Mouse (Mus musculus) layer of hippocampus, adult 9-11 months (tissue): ENCODE measurements around the gene Pgap1.

ENCODE experiments used
- DNase-seq: peaks from one replicate; pipeline ENCODE4 v3.0.0; 2022

Gene Pgap1

GRCm38 (mm10) chr1:54520062-54520577 lies 37.4 kb downstream of the Pgap1 start:
- DNase-seq: no peak

DNA sequence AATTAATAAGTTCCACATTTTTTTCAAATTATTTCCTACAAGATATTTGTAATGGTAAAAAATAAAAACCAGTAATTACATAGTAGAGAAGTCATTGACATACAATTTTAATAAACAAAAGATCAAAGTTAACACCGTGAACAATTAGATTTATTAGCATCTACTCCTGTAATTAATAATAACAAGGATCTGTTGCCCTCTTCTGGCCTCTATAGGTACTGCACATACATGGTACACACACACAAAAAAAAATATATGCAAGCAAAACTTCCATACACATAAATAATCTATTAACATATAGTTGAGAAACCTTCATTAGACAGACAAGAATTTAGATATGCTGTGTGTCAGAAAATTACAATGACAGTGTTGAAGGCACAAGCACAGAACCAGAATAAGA lies 43.6 kb downstream of the Pgap1 start:
- no peak for DNase-seq

GRCm38 (mm10) chr1:54498496-54498895 lies 59.0 kb downstream of the Pgap1 start:
- no peak for DNase-seq

GRCm38 (mm10) chr1:54496254-54496653 lies 61.2 kb downstream of the Pgap1 start:
- DNase-seq: no peak

- no peak for DNase-seq
Observed at GRCm38 (mm10) chr1:54493496-54493895, 64.0 kb downstream of the Pgap1 start.

DNA sequence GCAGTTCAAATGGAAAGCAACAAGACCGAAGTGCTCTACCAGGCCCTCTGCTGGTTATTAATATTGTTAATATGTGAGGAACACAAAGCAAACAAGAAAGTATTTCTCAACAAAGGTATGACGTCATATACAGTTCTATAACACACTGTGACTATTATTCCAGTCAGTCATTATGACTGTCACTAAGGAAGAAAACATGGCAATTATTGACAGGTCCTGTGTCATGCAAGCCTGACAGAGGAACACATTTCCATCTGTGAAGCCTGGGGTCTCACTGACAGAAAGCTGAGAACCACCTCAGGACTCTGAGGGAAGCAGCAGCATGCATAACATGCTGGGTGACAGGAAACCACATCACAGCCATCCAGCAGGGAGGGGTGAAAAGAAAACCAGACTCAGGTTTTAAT lies 65.0 kb downstream of the Pgap1 start:
- DNase-seq: no peak

GRCm38 (mm10) chr1:54484744-54485420 lies 72.6 kb downstream of the Pgap1 start:
- no peak for DNase-seq

DNA sequence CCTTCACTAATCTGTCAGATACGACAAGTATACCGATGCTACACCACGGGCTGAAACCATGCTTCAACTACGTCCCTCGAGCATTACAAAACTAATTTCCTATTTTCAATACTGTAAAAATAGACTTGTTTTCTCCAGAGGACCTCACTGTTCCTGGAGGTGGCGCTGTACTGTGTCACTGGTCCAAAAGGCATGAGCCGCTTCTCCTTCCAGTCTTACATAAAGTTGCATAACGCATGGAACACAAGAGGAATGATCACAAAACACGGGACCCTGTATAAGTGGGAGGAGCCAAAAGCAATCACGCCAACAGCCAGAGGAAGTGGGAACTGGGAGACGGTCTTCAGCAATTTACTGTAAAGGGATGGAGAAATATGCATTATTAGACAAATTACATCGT lies 77.0 kb downstream of the Pgap1 start:
- no peak for DNase-seq

DNA sequence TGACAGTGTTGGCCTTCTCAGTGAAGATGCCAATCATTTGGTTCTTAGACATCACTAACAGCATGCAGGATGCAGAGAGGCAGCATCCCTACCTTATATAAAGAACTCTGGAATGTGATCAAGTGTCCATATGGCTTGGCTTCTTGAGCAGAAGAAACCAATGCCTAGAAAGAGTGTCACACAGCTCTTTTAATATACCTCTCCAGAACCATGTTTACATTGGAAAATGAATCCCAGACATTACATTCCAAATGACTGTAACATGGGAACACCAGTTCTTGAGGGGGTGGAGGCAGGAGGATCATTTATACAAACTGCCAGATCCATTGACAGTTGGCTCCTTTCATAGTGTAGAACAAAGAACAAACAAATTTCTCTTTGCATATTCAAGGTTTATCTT lies 88.8 kb downstream of the Pgap1 start:
- peak; percentile 26 for DNase-seq

- peak; percentile 14 for DNase-seq
Observed at GRCm38 (mm10) chr1:54467366-54467765, 90.1 kb downstream of the Pgap1 start.

DNA sequence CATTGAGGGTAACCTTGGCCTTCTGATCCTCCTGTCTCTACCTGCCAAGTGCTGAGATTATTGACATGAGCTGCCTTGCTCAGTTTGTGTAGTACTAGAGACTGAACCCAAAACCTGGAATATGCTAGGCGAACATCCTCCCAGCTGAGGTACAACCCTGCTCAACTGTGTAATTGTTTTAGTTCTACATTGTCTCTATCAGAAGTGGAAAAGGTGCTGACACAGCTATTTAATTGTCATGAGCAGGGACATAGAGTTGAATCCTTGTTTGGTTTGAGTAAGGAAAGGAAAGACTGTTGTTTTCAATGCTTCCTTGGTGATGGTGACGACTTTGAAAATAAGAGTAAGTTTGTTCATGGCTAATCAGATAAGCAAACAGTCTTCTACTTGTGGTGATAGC lies 105.4 kb downstream of the Pgap1 start:
- no peak for DNase-seq

DNA sequence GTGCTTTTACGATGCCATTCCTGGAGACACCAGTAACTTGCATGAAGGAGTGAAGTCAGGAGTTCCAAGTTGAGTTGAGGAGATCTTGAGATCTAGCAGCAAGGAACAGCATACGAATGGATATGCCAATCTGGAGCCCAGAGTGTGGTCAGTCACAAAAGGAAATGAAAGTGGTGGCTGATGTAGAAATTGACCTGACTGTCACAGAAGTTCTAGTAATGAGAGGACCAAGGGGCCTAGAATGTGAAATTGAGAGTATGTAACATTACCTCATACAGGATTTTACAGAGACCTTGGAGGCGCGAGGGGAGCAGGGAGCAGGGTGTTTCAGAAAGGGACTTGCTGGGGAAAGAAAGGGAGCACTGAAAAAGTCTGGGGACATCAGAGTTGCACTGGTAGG lies 108.7 kb downstream of the Pgap1 start:
- no peak for DNase-seq

GRCm38 (mm10) chr1:54443641-54444040 lies 113.8 kb downstream of the Pgap1 start:
- no peak for DNase-seq

- DNase-seq: no peak
Observed at GRCm38 (mm10) chr1:54439080-54439476, 118.4 kb downstream of the Pgap1 start.

- DNase-seq: peak; percentile 72
Observed at GRCm38 (mm10) chr1:54438340-54439079, 119.0 kb downstream of the Pgap1 start, which contains the start of gene Gtf3c3. Gene Gtf3c3 (minus strand): TSS chr1:54438971.
